Mouse (Mus musculus): ENCODE results near the gene Cmtm7.

Gene Cmtm7

DNA sequence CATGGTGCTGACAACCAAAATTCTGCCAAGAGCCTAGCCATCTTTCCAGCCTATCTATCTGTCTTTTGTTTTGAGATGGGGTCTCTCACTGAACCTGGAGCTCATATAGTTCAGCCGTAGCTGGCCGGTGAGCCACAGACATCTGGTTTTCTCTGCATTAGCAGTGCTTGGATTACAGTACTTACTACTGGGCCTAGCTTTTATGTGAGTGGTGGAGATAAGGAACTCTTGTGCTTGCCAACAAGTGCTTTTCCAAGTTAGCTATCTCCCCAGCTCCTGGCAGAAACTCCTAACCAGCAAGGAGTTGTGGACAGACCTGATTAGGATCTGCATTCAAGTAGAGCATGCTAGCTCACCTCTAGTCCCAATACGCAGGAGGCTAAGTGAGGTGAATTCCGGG lies 73.9 kb downstream of the Cmtm7 start:
- DNase-seq: no peak
